8 mouse cellular contexts compared by ENCODE assay signal in the genomic region with DNA sequence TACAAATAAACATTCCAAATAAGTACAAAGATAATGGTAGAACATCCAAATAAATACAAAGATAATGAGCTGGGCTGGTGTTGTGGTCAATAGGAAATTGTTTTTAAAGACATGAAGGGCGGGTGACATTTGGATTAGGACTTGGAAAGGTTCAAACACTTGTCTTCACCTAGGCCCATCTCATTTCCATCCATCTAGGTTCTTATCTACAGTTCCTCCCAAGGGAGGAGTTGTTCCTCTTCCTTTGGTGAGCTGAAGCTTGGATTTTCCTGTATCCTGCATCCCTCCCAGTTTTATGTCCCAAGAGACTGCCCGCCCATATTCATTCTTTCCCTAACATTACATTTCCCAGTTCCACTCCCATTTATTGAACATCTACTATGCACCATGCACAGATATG. TPM values are rescaled to one million over a fixed set of nuclear protein-coding genes. Genes with fewer than 3 reads are reported as not detected.
A peak's percentile ranks its signal among the peaks of the same experiment; 100 is the strongest.
DNase-seq lines count a peak whose midpoint lies in the region; ATAC-seq and TF ChIP-seq lines count a peak whose summit lies in the region.

No protein-coding gene starts in this region.

- ATAC-seq in erythroblast, adult 5-6 weeks (replicated peaks; ENCODE audit: low FRiP score, poor library complexity, severe bottlenecking), result no peak
- ATAC-seq in heart, embryonic 11.5 days (replicated peaks; ENCODE audit: insufficient number of reproducible peaks, low FRiP score, low TSS enrichment), result no peak
- no peak for ATAC-seq in liver, embryonic 12.5 days
- ATAC-seq in megakaryocyte progenitor cell, adult 5-6 weeks (replicated peaks; ENCODE audit: poor library complexity), result no peak

- peaks cover 25% of the 10 kb centered on the region for H3K4me1 ChIP-seq in erythroblast, embryonic 14.5 days (ENCODE audit: control insufficient read depth)
- peaks cover 8 to 39% of the 10 kb centered on the region in 2 experiments; a peak in 2 of 4 replicates for H3K4me1 ChIP-seq in CH12.LX (ENCODE audit: control insufficient read depth in 1 of 2, insufficient read depth in 2 of 2)
- H3K4me1 ChIP-seq in heart, embryonic 11.5 days (ENCODE audit: control insufficient read depth, insufficient read depth, low read length), result peaks cover 6% of the 10 kb centered on the region; the same call in 1 of the 2 replicates
- H3K4me1 ChIP-seq in liver, embryonic 12.5 days, result peaks cover 18% of the 10 kb centered on the region

- H3K36me3 ChIP-seq in erythroblast, embryonic 14.5 days (ENCODE audit: control insufficient read depth), result peaks cover 10% of the 10 kb centered on the region
- H3K36me3 ChIP-seq in CH12.LX (replicated peaks in 1 of 2; ENCODE audit: control insufficient read depth in 1 of 2, insufficient read depth in 1 of 2, low read length in 1 of 2), result peaks cover 3 to 30% of the 10 kb centered on the region in 2 experiments
- no peaks in the 10 kb centered on the region for H3K36me3 ChIP-seq in heart, embryonic 11.5 days (ENCODE audit: control insufficient read depth, insufficient read depth, low read length)
- peaks cover 11% of the 10 kb centered on the region; the same call in 1 of the 2 replicates for H3K36me3 ChIP-seq in liver, embryonic 12.5 days

- no peaks in the 10 kb centered on the region for H3K9me3 ChIP-seq in erythroblast, embryonic 14.5 days (ENCODE audit: control insufficient read depth, low read length)
- H3K9me3 ChIP-seq in CH12.LX (replicated peaks; ENCODE audit: low read length), result no peaks in the 10 kb centered on the region
- no peaks in the 10 kb centered on the region for H3K9me3 ChIP-seq in heart, embryonic 11.5 days (replicated peaks; ENCODE audit: control insufficient read depth, low read length)
- H3K9me3 ChIP-seq in liver, embryonic 12.5 days (replicated peaks), result no peaks in the 10 kb centered on the region

- peak overlapping the region; percentile 60 for H3K4me2 ChIP-seq in CH12.LX (ENCODE audit: insufficient read depth, low read depth, poor library complexity, severe bottlenecking)
- H3K4me2 ChIP-seq in heart, embryonic 11.5 days, result peak overlapping the region; percentile 74
- H3K4me2 ChIP-seq in liver, embryonic 12.5 days, result peak overlapping the region; percentile 74

- H3K9ac ChIP-seq in CH12.LX (ENCODE audit: insufficient read depth, low read depth), result peak overlapping the region; percentile 72
- H3K9ac ChIP-seq in heart, embryonic 11.5 days (ENCODE audit: low read depth, low read length), result peak overlapping the region; percentile 94
- peak overlapping the region; percentile 90 for H3K9ac ChIP-seq in liver, embryonic 12.5 days

- H3K27me3 ChIP-seq in erythroblast, embryonic 14.5 days (ENCODE audit: control insufficient read depth), result no peaks in the 10 kb centered on the region
- H3K27me3 ChIP-seq in CH12.LX (replicated peaks), result no peaks in the 10 kb centered on the region
- no peaks in the 10 kb centered on the region for H3K27me3 ChIP-seq in heart, embryonic 11.5 days (ENCODE audit: control insufficient read depth, insufficient read depth, low read length)
- no peaks in the 10 kb centered on the region for H3K27me3 ChIP-seq in liver, embryonic 12.5 days (replicated peaks)

- 60% methylated on average over 2 of the region's 2 CpGs for WGBS in heart, embryonic 11.5 days (ENCODE audit: insufficient replicate concordance)
- 74% methylated on average over 2 of the region's 2 CpGs for WGBS in liver, embryonic 12.5 days (ENCODE audit: insufficient replicate concordance)

- no peak for TF ChIP-seq RAD21 in CH12.LX (IDR thresholded peaks at IDR 0.05; ENCODE audit: low read depth, low read length)

- peaks cover 11% of the 10 kb centered on the region for H3K79me2 ChIP-seq in CH12.LX (replicated peaks; ENCODE audit: control insufficient read depth, extremely low read depth, insufficient read depth, poor library complexity, severe bottlenecking)

- in situ Hi-C loops in CH12.LX (cut with MboI; ENCODE audit: low pct_ligation_motif_present, low pct_unique_long_range_greater_than_20kb, low sequenced_read_pairs), result no loop called here

- peak overlapping the region; percentile 88 for H3K4me3 ChIP-seq in erythroblast, embryonic 14.5 days (replicated peaks)
- H3K4me3 ChIP-seq in CH12.LX (replicated peaks in 1 of 3; ENCODE audit: low read depth in 2 of 3, low read length in 2 of 3, poor library complexity in 1 of 3), result peak overlapping the region; percentile 66 to 81 (median 78)
- peak overlapping the region; percentile 95 for H3K4me3 ChIP-seq in heart, embryonic 11.5 days (ENCODE audit: low read depth, low read length)
- H3K4me3 ChIP-seq in liver, embryonic 12.5 days, result peak overlapping the region; percentile 88

- TF ChIP-seq POLR2A in CH12.LX (IDR thresholded peaks at IDR 0.05; ENCODE audit: low read depth, low read length), result no peak

- no peak for DNase-seq in CH12.LX (ENCODE audit: extremely low read depth)
- DNase-seq in adrenal gland, postnatal 36 days, result no peak
- no peak for DNase-seq in right cerebral cortex, postnatal 25 days

- no peak overlapping the region for H3K27ac ChIP-seq in CH12.LX (ENCODE audit: insufficient read depth, low read depth)
- H3K27ac ChIP-seq in heart, embryonic 11.5 days (ENCODE audit: low read depth, low read length), result peak overlapping the region; percentile 99
- H3K27ac ChIP-seq in liver, embryonic 12.5 days, result peak overlapping the region; percentile 88

- dilution Hi-C loops in CH12.LX (cut with MboI; ENCODE audit: extremely low pct_ligation_motif_present, extremely low pct_unique_long_range_greater_than_20kb, low sequenced_read_pairs), result no loop called here

- no peak; the same call in 1 of the 2 replicates for TF ChIP-seq EP300 in CH12.LX (IDR thresholded peaks at IDR 0.05; ENCODE audit: low read length)

- no peak for TF ChIP-seq CTCF in CH12.LX (conservative IDR thresholded peaks at IDR 0.05 in 1 of 2, IDR thresholded peaks at IDR 0.05 in 1 of 2; ENCODE audit: low read depth in 2 of 2, low read length in 2 of 2)

TF ChIP-seq in CH12.LX, 34 proteins besides CTCF, POLR2A, EP300 and RAD21:
- TF ChIP-seq ELF1 (IDR thresholded peaks at IDR 0.05; ENCODE audit: low read depth, low read length) (no peak), E2F4 (IDR thresholded peaks at IDR 0.05; ENCODE audit: insufficient replicate concordance, low read depth, low read length) (no peak), CHD1 (IDR thresholded peaks at IDR 0.05; ENCODE audit: low read depth, low read length) (peak; percentile 73; the same call in 1 of the 2 replicates), ETS1 (conservative IDR thresholded peaks at IDR 0.05; ENCODE audit: low read depth, low read length) (no peak)

RNA-seq across cellular contexts. Expression of gene Gosr2, which starts 0.5 kb away (rescaled TPM):
- polyA plus RNA-seq in erythroblast, embryonic 14.5 days (2012), result 0.70 and 0.79 TPM in 2 replicates
- 8.8 and 11.7 TPM in 2 replicates for total RNA-seq in erythroblast, adult 5-6 weeks (2015; ENCODE audit: low replicate concordance)
- total RNA-seq in erythroblast, adult 5-6 weeks (2017; ENCODE audit: low replicate concordance), result 11.2 and 17.0 TPM in 2 replicates
- total RNA-seq in CH12.LX (2012; rRNA removed) (93.7 and 109 TPM in 2 replicates), CH12.LX (2014; rRNA removed) (106 and 108 TPM in 2 replicates)
- 107 and 109 TPM in 2 replicates for polyA plus RNA-seq in CH12.LX (2012; ENCODE audit: insufficient read length, low read depth)
- polyA plus RNA-seq in heart, embryonic 11.5 days (2014; fragmentation: Nextera tagmentation; extraction: Ambion mirVana), result 61.6 and 79.2 TPM in 2 replicates
- 54.4 and 55.2 TPM in 2 replicates for polyA plus RNA-seq in liver, embryonic 12.5 days (2016; fragmentation: Nextera tagmentation; extraction: Ambion mirVana)
- 10 to 100 TPM; 90.4 to 93.9 TPM for total RNA-seq in adrenal gland, postnatal 36 days (2021)
- total RNA-seq in megakaryocyte progenitor cell, adult 5-6 weeks (2015), result 42.3 and 48.3 TPM in 2 replicates
- 42.2 and 44.1 TPM in 2 replicates for total RNA-seq in megakaryocyte progenitor cell, adult 5-6 weeks (2017)

RNA-seq across cellular contexts. Expression of gene Rprml, which starts 48.9 kb away (rescaled TPM):
- polyA plus RNA-seq in erythroblast, embryonic 14.5 days (2012), result not detected in 2 replicates
- not detected in 2 replicates for total RNA-seq in erythroblast, adult 5-6 weeks (2015; ENCODE audit: low replicate concordance)
- total RNA-seq in erythroblast, adult 5-6 weeks (2017; ENCODE audit: low replicate concordance), result not detected in 2 replicates
- not detected in 2 replicates for total RNA-seq in CH12.LX (2012; rRNA removed)
- total RNA-seq in CH12.LX (2014; rRNA removed), result not detected in 2 replicates
- not detected in 2 replicates for polyA plus RNA-seq in CH12.LX (2012; ENCODE audit: insufficient read length, low read depth)
- polyA plus RNA-seq in heart, embryonic 11.5 days (2014; fragmentation: Nextera tagmentation; extraction: Ambion mirVana), result 0.16 and 0.23 TPM in 2 replicates
- not detected in 2 replicates for polyA plus RNA-seq in liver, embryonic 12.5 days (2016; fragmentation: Nextera tagmentation; extraction: Ambion mirVana)
- total RNA-seq in adrenal gland, postnatal 36 days (2021), result under 1 TPM in 1 of 2 experiments, not detected in 1; 0.40 TPM
- total RNA-seq in megakaryocyte progenitor cell, adult 5-6 weeks (2015), result not detected in 2 replicates
- not detected in 2 replicates for total RNA-seq in megakaryocyte progenitor cell, adult 5-6 weeks (2017)

RNA-seq across cellular contexts. Expression of gene Wnt9b, which starts 51.4 kb away (rescaled TPM):
- not detected in 2 replicates for polyA plus RNA-seq in erythroblast, embryonic 14.5 days (2012)
- not detected in 2 replicates for total RNA-seq in erythroblast, adult 5-6 weeks (2015; ENCODE audit: low replicate concordance)
- total RNA-seq in erythroblast, adult 5-6 weeks (2017; ENCODE audit: low replicate concordance), result not detected in 2 replicates
- total RNA-seq in CH12.LX (2012; rRNA removed) (not detected in 2 replicates), CH12.LX (2014; rRNA removed) (not detected in 2 replicates)
- polyA plus RNA-seq in CH12.LX (2012; ENCODE audit: insufficient read length, low read depth), result not detected in 2 replicates
- 0.90 and 1.3 TPM in 2 replicates for polyA plus RNA-seq in heart, embryonic 11.5 days (2014; fragmentation: Nextera tagmentation; extraction: Ambion mirVana)
- polyA plus RNA-seq in liver, embryonic 12.5 days (2016; fragmentation: Nextera tagmentation; extraction: Ambion mirVana), result 0.12 TPM in 1 of 2 replicates, not detected in the other
- total RNA-seq in adrenal gland, postnatal 36 days (2021), result under 1 TPM; 0.13 to 0.20 TPM
- not detected in 2 replicates for total RNA-seq in megakaryocyte progenitor cell, adult 5-6 weeks (2015)
- total RNA-seq in megakaryocyte progenitor cell, adult 5-6 weeks (2017), result not detected in 2 replicates

RNA-seq across cellular contexts. Expression of gene Lyzl6, which starts 59.5 kb away (rescaled TPM):
- polyA plus RNA-seq in erythroblast, embryonic 14.5 days (2012), result not detected in 2 replicates
- total RNA-seq in erythroblast, adult 5-6 weeks (2015; ENCODE audit: low replicate concordance), result not detected in 2 replicates
- not detected in 2 replicates for total RNA-seq in erythroblast, adult 5-6 weeks (2017; ENCODE audit: low replicate concordance)
- not detected in 2 replicates for total RNA-seq in CH12.LX (2012; rRNA removed)
- not detected in 2 replicates for total RNA-seq in CH12.LX (2014; rRNA removed)
- not detected in 2 replicates for polyA plus RNA-seq in CH12.LX (2012; ENCODE audit: insufficient read length, low read depth)
- polyA plus RNA-seq in heart, embryonic 11.5 days (2014; fragmentation: Nextera tagmentation; extraction: Ambion mirVana), result not detected in 2 replicates
- polyA plus RNA-seq in liver, embryonic 12.5 days (2016; fragmentation: Nextera tagmentation; extraction: Ambion mirVana), result not detected in 2 replicates
- not detected for total RNA-seq in adrenal gland, postnatal 36 days (2021)
- not detected in 2 replicates for total RNA-seq in megakaryocyte progenitor cell, adult 5-6 weeks (2015)
- not detected in 2 replicates for total RNA-seq in megakaryocyte progenitor cell, adult 5-6 weeks (2017)
